Mouse (Mus musculus): ENCODE measurements at regions not wholly inside any gene's neighbourhood (a gene's known extent, or its start where the extent isn't known, plus 50 kb on each side); places are given as distances from the start of the nearest gene placed in this dataset.

DNA sequence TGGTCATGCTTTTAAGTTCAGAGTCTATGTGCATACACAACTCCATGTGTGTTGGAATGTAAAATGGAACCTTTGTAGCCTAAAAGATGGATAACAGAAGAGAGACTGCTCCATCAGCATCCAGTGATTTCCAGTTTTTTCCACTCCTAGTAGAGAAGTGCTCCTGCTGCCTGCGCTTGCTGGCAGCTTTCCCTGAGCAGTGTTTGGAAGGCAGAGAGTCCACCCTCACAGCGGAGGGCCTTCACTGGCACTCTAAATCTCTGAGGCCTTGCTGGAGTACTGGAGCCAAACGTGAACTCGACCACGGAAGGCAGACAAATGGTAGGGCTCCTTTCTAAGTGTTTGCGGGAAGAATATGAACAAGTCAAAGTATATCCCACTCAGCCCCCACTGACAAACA lies 108.0 kb upstream of the Ank start:
- no peaks in the 10 kb centered on the region for H3K36me3 ChIP-seq
- ATAC-seq (ENCODE audit: insufficient number of reproducible peaks, insufficient read depth, low FRiP score, low TSS enrichment), result no peak
- H3K27me3 ChIP-seq, result no peaks in the 10 kb centered on the region
- no peak overlapping the region for H3K4me3 ChIP-seq
- no peaks in the 10 kb centered on the region for H3K4me1 ChIP-seq
- H3K27ac ChIP-seq, result no peak overlapping the region
- WGBS, result 77% methylated on average over 6 of the region's 6 CpGs
- H3K9me3 ChIP-seq, result no peaks in the 10 kb centered on the region
- H3K4me2 ChIP-seq (replicated peaks), result no peak overlapping the region
- no peak overlapping the region for H3K9ac ChIP-seq

DNA sequence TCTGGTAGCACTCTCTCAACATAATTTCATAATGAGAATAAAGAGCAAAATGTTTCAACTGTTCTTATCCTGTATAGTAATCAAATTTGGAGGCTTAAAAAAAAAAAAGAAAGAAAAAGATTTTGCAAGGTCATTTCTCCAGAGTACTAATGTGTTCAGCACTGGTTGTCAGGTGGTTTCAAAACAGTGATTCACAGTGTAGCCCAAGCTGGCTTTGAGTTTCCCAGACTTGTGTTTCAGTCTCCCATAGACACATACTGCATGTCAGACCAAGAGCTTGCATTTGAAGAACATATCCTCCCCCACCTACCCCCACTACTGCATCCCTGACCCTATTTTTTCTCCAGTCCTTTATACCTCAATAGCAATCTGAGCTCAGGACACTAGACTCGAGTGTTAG lies 107.2 kb upstream of the Ank start:
- Histone ChIP-seq H3K4me3 (no peak overlapping the region), H3K36me3 (no peaks in the 10 kb centered on the region), H3K9ac (no peak overlapping the region), H3K27ac (no peak overlapping the region), H3K9me3 (no peaks in the 10 kb centered on the region), H3K27me3 (no peaks in the 10 kb centered on the region), H3K4me2 (replicated peaks) (no peak overlapping the region), H3K4me1 (no peaks in the 10 kb centered on the region)
- ATAC-seq (ENCODE audit: insufficient number of reproducible peaks, insufficient read depth, low FRiP score, low TSS enrichment), result no peak
- 95% methylated on average over 1 of the region's 1 CpGs for WGBS

DNA sequence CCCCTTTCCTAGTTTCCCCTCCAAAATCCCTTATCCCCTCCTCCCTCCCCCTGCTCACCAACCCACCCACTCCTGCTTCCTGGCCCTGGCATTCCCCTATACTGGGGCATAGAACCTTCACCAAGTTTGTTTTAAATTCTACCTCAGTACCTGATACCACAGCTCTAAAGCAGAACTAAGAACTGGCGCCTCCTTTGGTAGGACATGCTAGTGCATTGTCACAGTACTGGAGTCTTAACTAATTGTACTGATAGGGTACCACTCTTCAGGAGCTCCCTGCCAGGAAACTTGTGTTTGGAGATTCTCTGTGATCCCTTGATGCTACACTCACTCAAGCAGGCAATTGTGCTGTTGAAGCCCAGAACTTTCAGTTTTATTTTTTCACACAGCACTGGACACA lies 92.0 kb upstream of the Ank start:
- no peak for ATAC-seq (ENCODE audit: insufficient number of reproducible peaks, insufficient read depth, low FRiP score, low TSS enrichment)
- no peaks in the 10 kb centered on the region for H3K27me3 ChIP-seq
- no peaks in the 10 kb centered on the region for H3K9me3 ChIP-seq
- H3K36me3 ChIP-seq, result no peaks in the 10 kb centered on the region
- no peak overlapping the region for H3K4me2 ChIP-seq (replicated peaks)
- H3K9ac ChIP-seq, result no peak overlapping the region
- H3K4me3 ChIP-seq, result no peak overlapping the region
- H3K27ac ChIP-seq, result no peak overlapping the region
- 73% methylated on average over 1 of the region's 1 CpGs for WGBS
- no peaks in the 10 kb centered on the region for H3K4me1 ChIP-seq

DNA sequence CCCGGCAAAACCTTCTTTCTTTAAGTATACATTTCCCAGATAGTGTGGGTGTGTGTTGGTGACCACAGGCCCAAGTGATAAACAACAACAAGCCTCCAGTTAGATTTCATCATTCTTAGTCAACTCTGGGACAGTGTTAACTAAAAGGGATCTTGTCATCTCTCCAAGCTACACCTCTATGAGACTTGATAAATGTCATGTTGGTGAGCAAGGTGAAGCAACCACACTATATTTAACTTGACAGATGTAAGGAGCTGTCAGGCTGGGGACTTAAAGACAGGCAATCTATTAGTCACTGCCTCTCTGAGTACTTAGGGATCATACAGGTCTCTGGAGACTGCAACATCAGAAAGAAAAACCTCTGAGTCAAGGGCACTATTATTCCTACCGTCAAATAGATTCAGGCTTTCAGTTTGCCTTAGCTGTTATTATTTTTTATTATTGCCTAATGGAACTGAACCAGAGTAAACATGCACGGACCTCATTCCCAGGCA lies 87.8 kb upstream of the Ank start:
- WGBS, result 83% methylated on average over 3 of the region's 3 CpGs
- Histone ChIP-seq H3K36me3 (no peaks in the 10 kb centered on the region), H3K9me3 (no peaks in the 10 kb centered on the region), H3K4me3 (no peak overlapping the region), H3K4me2 (replicated peaks) (no peak overlapping the region), H3K4me1 (no peaks in the 10 kb centered on the region), H3K27ac (no peak overlapping the region), H3K9ac (no peak overlapping the region), H3K27me3 (no peaks in the 10 kb centered on the region)
- no peak for ATAC-seq (ENCODE audit: insufficient number of reproducible peaks, insufficient read depth, low FRiP score, low TSS enrichment)

DNA sequence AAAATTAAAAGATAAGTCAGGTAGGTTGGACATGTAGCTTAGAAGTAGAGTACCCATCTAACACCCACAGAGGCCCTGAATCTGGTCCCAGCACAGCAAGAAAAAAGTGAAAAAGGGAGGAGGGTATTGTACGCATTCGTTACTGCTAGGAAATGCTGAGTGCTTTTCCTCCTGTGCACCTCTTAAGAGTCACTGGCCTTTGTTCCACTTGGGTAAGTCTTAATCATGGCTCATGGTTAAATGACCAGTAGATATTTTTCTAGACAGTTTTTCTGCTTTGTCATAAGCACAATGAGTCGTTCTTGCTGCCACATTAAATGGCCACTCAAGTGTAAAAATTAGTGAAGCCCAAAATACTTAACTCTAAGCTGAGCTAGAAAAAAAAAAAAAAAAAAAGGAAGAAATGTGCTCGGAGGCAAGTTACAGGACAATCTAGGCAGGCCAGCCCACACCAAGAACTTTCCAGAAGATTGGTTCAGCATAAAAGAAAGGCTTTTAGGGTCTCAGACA lies 86.0 kb upstream of the Ank start:
- Histone ChIP-seq H3K4me3 (no peak overlapping the region), H3K4me1 (no peaks in the 10 kb centered on the region), H3K27ac (no peak overlapping the region), H3K9me3 (no peaks in the 10 kb centered on the region), H3K9ac (no peak overlapping the region), H3K27me3 (no peaks in the 10 kb centered on the region), H3K36me3 (no peaks in the 10 kb centered on the region), H3K4me2 (replicated peaks) (no peak overlapping the region)
- no peak for ATAC-seq (ENCODE audit: insufficient number of reproducible peaks, insufficient read depth, low FRiP score, low TSS enrichment)
- 65% methylated on average over 4 of the region's 4 CpGs for WGBS

DNA sequence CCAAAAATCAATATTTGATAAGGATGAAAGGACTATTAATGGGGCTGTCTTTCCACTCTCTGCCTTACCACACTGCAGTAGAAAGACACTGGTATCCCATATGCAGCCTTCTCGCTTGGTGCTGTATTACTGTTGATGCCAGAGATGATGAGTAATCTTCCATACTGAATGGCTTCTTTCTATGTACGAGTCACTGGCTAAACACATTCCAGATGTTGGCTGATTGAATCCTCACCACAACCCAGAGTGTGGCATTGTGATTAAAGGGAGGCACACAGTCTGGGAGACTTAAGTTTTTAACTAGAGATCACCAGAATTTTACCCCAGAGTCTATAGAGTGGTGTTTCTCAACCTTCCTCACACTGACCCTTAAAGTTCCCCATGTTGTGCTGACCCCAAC lies 84.9 kb upstream of the Ank start:
- Histone ChIP-seq H3K4me3 (no peak overlapping the region), H3K4me1 (no peaks in the 10 kb centered on the region), H3K36me3 (no peaks in the 10 kb centered on the region), H3K27ac (no peak overlapping the region), H3K4me2 (replicated peaks) (no peak overlapping the region), H3K9ac (no peak overlapping the region), H3K9me3 (no peaks in the 10 kb centered on the region), H3K27me3 (no peaks in the 10 kb centered on the region)
- no peak for ATAC-seq (ENCODE audit: insufficient number of reproducible peaks, insufficient read depth, low FRiP score, low TSS enrichment)
- WGBS, result 29% methylated on average over 2 of the region's 2 CpGs

DNA sequence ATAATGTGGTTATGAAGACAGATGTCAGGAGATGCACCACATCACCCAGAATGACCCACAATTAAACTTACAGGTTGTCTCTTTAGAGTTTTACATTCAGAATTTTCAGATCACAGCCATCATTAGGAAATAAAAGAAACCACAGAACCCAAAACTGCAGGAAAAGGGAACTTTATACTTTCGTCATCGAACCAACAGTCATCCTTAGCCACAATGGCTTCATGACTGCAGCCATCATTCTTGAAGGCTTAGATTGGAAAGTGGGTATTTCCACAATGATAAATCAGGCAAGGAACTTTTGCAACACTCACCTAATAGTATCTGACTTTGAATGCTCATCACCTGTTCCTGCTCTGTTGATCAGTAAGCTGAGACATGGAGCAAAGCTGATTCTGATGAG lies 75.9 kb upstream of the Ank start:
- no peaks in the 10 kb centered on the region for H3K27me3 ChIP-seq
- no peak overlapping the region for H3K4me3 ChIP-seq
- no peak overlapping the region for H3K9ac ChIP-seq
- no peak overlapping the region for H3K4me2 ChIP-seq (replicated peaks)
- ATAC-seq (ENCODE audit: insufficient number of reproducible peaks, insufficient read depth, low FRiP score, low TSS enrichment), result no peak
- no peak overlapping the region for H3K27ac ChIP-seq
- 93% methylated on average over 2 of the region's 2 CpGs for WGBS
- H3K4me1 ChIP-seq, result no peaks in the 10 kb centered on the region
- no peaks in the 10 kb centered on the region for H3K9me3 ChIP-seq
- no peaks in the 10 kb centered on the region for H3K36me3 ChIP-seq

DNA sequence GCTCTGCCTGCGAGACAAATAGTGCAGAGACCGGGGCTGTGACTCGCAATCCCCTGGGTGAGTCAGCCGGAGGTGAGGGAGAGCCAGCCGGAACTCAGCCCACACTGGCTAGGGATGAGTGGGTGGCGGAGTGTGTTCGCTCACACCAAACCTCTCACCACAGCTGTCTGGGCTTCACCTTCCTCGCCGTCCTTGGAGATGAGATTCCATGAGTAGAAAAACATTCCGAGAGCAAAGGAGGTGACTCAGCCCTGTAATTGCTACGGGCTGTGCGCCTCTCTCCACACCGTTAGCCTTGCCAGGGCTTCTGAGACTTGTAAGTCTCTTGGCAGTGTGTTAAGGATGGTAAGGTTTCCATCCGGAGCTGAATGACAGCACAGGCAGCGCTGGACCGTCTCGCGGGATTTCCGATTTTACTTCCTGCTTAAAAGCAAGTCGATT lies 60.7 kb upstream of the Ank start:
- 72% methylated on average over 20 of the region's 20 CpGs for WGBS
- no peaks in the 10 kb centered on the region for H3K4me1 ChIP-seq
- H3K27me3 ChIP-seq, result no peaks in the 10 kb centered on the region

DNA sequence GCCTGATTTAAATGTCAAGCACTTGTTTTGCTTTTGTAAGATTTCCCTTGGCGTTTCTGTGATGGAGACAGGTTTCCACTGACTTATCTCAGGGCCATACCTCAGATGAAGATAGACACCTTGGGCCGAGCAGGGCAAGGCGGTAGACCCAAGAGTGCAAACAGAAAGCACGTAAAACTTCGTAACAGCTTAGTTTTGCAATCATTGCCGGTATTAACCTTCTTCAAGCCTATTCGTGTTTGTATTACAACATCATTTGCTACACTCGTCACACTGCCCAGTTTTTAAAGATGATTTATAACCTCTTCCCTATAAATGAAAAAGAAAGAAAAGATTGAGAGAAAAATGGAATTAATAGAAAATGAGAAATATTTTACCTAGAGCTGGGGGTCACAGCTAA lies 56.6 kb upstream of the Ank start:
- ATAC-seq (ENCODE audit: insufficient number of reproducible peaks, insufficient read depth, low FRiP score, low TSS enrichment), result no peak
- no peaks in the 10 kb centered on the region for H3K4me1 ChIP-seq
- WGBS, result 91% methylated on average over 8 of the region's 8 CpGs
- no peaks in the 10 kb centered on the region for H3K36me3 ChIP-seq
- H3K27ac ChIP-seq, result no peak overlapping the region
- no peaks in the 10 kb centered on the region for H3K27me3 ChIP-seq
- H3K9me3 ChIP-seq, result no peaks in the 10 kb centered on the region
- no peak overlapping the region for H3K4me3 ChIP-seq
- no peak overlapping the region for H3K9ac ChIP-seq
- no peak overlapping the region for H3K4me2 ChIP-seq (replicated peaks)

More for the DNA sequence above, 60.7 kb upstream of the Ank start:
- ATAC-seq (ENCODE audit: insufficient number of reproducible peaks, insufficient read depth, low FRiP score, low TSS enrichment), result no peak
- Histone ChIP-seq H3K36me3 (no peaks in the 10 kb centered on the region), H3K4me3 (no peak overlapping the region), H3K27ac (no peak overlapping the region), H3K4me2 (replicated peaks) (no peak overlapping the region), H3K9me3 (no peaks in the 10 kb centered on the region), H3K9ac (no peak overlapping the region)

DNA sequence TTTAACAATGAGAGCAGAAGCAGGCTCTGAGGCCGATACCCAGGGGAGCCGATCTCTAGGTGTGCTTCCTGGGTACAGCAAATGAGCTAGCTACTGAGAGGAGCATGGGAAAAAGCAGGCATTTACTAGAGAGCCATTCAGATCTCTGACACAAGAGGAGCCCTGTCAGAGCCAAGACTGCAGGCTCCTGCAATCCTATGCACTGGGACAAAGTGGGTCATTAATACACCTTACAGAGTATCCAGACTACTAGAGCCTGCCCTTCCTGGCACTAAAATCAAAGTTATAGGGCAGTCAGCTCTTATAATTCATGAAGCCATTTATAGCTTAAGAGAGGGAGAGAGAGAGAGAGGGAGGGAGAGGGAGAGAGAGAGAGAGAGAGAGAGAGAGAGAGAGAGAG lies 54.2 kb upstream of the Ank start:
- Histone ChIP-seq H3K9ac (no peak overlapping the region), H3K27me3 (no peaks in the 10 kb centered on the region), H3K36me3 (no peaks in the 10 kb centered on the region), H3K4me3 (no peak overlapping the region), H3K4me1 (no peaks in the 10 kb centered on the region), H3K4me2 (replicated peaks) (no peak overlapping the region), H3K9me3 (no peaks in the 10 kb centered on the region), H3K27ac (no peak overlapping the region)
- ATAC-seq (ENCODE audit: insufficient number of reproducible peaks, insufficient read depth, low FRiP score, low TSS enrichment), result no peak
- 85% methylated on average over 2 of the region's 2 CpGs for WGBS

DNA sequence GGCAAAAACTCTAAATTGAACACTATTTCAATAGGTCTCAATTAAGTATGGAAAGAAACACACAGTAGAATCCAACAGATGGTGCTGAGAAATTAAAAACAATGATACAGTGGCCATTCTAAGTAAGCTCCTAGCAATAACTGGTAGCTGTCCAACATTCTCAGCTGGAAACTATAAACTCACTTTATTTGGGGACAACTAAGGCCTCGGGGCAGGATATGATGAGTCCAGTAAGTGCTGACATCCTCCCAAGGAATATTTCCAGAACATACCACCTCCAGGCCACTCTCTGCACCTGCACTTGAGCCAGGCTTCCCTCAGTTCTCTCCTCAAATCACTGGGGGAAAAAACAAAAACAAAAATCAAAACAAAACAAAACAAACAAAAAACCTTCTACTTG lies 53.7 kb upstream of the Ank start:
- 40% methylated on average over 1 of the region's 1 CpGs for WGBS
- no peak overlapping the region for H3K4me3 ChIP-seq
- H3K27me3 ChIP-seq, result no peaks in the 10 kb centered on the region
- no peak for ATAC-seq (ENCODE audit: insufficient number of reproducible peaks, insufficient read depth, low FRiP score, low TSS enrichment)
- no peaks in the 10 kb centered on the region for H3K9me3 ChIP-seq
- no peak overlapping the region for H3K27ac ChIP-seq
- no peak overlapping the region for H3K9ac ChIP-seq
- no peaks in the 10 kb centered on the region for H3K36me3 ChIP-seq
- no peaks in the 10 kb centered on the region for H3K4me1 ChIP-seq
- no peak overlapping the region for H3K4me2 ChIP-seq (replicated peaks)

DNA sequence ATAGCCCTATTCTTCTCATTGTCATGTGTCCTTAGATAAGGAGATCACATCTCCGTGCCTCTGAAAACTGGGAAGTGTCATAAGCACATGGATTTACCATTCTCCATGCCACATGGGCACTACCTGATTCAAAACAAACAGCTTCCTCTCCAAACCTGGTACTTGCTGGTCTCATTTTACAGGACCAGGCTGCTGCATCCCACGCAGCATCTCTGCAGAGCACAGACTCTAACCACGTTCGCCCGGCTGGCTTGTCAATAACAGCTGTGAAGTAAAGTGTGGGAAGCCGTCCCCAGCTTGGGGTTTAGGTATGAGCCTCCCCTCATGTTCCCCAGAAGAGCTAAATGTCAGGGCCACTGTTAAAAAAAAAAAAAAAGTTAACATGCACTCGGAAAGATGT lies 53.0 kb upstream of the Ank start:
- H3K36me3 ChIP-seq, result no peaks in the 10 kb centered on the region
- H3K4me3 ChIP-seq, result no peak overlapping the region
- no peak overlapping the region for H3K4me2 ChIP-seq (replicated peaks)
- H3K9me3 ChIP-seq, result no peaks in the 10 kb centered on the region
- H3K27me3 ChIP-seq, result no peaks in the 10 kb centered on the region
- no peak overlapping the region for H3K9ac ChIP-seq
- no peak overlapping the region for H3K27ac ChIP-seq
- H3K4me1 ChIP-seq, result no peaks in the 10 kb centered on the region
- no peak for ATAC-seq (ENCODE audit: insufficient number of reproducible peaks, insufficient read depth, low FRiP score, low TSS enrichment)
- WGBS, result 86% methylated on average over 7 of the region's 7 CpGs

DNA sequence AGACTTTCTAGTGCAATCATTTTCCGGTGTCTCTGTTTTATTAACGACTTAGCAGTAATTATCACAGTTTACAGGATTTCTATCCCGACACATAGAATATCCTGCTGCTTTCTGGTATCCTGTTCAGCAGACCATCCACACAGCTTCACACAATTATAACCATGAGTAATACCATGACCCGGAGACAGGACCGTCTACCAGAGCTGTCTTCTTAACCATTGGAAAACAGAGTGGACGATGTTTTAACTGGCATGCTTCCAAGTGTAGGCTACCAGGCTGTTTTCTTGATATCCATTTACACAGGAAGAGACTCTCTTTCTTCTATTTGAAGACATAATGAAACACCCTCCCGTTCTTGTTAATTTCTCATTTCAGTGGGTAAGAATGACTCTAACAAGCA lies 51.7 kb upstream of the Ank start:
- WGBS, result 64% methylated on average over 7 of the region's 7 CpGs
- H3K9me3 ChIP-seq, result no peaks in the 10 kb centered on the region
- no peaks in the 10 kb centered on the region for H3K4me1 ChIP-seq
- H3K27ac ChIP-seq, result no peak overlapping the region
- H3K4me3 ChIP-seq, result no peak overlapping the region
- no peaks in the 10 kb centered on the region for H3K27me3 ChIP-seq
- no peak for ATAC-seq (ENCODE audit: insufficient number of reproducible peaks, insufficient read depth, low FRiP score, low TSS enrichment)
- H3K4me2 ChIP-seq (replicated peaks), result no peak overlapping the region
- no peak overlapping the region for H3K9ac ChIP-seq
- H3K36me3 ChIP-seq, result no peaks in the 10 kb centered on the region
